Mouse (Mus musculus) urinary bladder, adult 2 months (tissue): Measurements from ENCODE around the gene Slc7a12. TPM values are rescaled to one million over a fixed set of nuclear protein-coding genes. Genes with fewer than 3 reads are reported as not detected.

ENCODE experiments used
- DNase-seq: peaks from one replicate; pipeline ENCODE4 v3.0.0; 2022; ENCODE audit warnings: low spot score
- polyA plus RNA-seq: library from polyadenylated mRNA; depleted of rRNA; stranded (reverse); fragments of >200 nt; gene quantifications from 2 replicates; pipeline ENCODE4 v1.2.3, GENCODE M21; 2012; rRNA removed

Gene Slc7a12
- not detected in 2 replicates for polyA plus RNA-seq

- DNase-seq, result no peak
Observed at GRCm38 (mm10) chr3:14480397-14480796, at the start of gene Slc7a12. Gene Slc7a12, plus strand, starts transcription at chr3:14480697.

GRCm38 (mm10) chr3:14432381-14432780, 48.1 kb upstream of the Slc7a12 start:
- no peak for DNase-seq

- no peak for DNase-seq
Observed at GRCm38 (mm10) chr3:14446015-14446414, 34.5 kb upstream of the Slc7a12 start.

- no peak for DNase-seq
Observed at GRCm38 (mm10) chr3:14446691-14447090, 33.8 kb upstream of the Slc7a12 start.

Other genes with a start within 250 kb of the Slc7a12 start
- gene 1810022K09Rik, start 130.6 kb downstream of the Slc7a12 start, polyA plus RNA-seq, result 143 and 179 TPM in 2 replicates
- gene Car13, start 161.0 kb downstream of the Slc7a12 start, polyA plus RNA-seq, result 15.2 and 15.8 TPM in 2 replicates